Mouse (Mus musculus) myocyte (in vitro differentiated cells): ENCODE measurements around the gene Tssc4.

Experiments used
- E2F4 ChIP-seq: IDR thresholded peaks from one replicate; pipeline ENCODE4 v1.6.1; 2011; ENCODE audit warnings: mild to moderate bottlenecking, control low read depth, moderate library complexity; ENCODE audit not compliant: insufficient read depth
- POLR2A ChIP-seq: IDR thresholded peaks from one replicate; pipeline ENCODE4 v1.6.1; 2011; ENCODE audit warnings: low read depth, mild to moderate bottlenecking, control low read depth, moderate library complexity; ENCODE audit not compliant: insufficient read length
- POLR2AphosphoS2 ChIP-seq: IDR thresholded peaks from one replicate; pipeline ENCODE4 v1.6.1; 2011; ENCODE audit warnings: low read depth, control low read depth; ENCODE audit not compliant: insufficient read length
- REST ChIP-seq: IDR thresholded peaks from one replicate; pipeline ENCODE4 v1.6.1; 2011; ENCODE audit warnings: mild to moderate bottlenecking, control low read depth, moderate library complexity; ENCODE audit not compliant: insufficient read depth, insufficient read length

DNA sequence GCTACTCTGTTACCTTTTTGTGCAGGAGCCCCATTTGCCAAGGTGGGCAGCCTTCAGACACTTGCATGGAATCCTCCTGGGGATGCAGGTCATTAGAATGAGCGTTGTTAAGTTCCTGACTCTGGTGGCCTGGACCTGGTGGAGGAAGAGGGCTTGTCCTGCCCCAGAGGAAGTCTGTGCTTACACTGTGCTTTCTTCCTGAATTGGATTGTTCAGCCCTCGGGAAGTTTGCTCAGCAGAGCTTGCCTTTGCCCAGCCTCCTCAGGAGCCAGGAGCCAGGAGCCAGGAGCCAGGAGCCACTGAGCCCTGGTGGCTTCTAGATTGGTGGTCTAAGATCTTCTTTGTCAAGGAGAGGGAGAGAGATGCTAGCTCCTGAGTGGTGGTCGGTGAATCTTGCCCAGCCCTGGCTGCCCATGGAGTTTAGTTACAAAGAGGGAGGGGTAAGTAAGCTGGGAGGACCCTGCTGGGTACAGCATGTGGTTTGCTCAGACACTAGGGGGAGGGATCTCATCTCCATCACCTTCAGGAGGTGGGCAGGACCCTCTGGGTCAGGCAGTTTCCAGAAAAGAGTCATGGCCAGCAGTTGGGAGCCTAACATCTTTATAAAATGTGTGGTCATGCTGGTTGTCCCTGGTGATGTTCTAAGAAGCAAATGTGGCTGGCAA is 40.1 kb downstream of the Tssc4 start:
- TF ChIP-seq POLR2A (no peak), REST (no peak), E2F4 (no peak), POLR2AphosphoS2 (no peak)
